Mouse (Mus musculus): ENCODE results near the gene Prdm11. TPM values are rescaled to one million over a fixed set of nuclear protein-coding genes. Genes with fewer than 3 reads are reported as not detected.

Gene Prdm11
- polyA plus RNA-seq, 1 experiment from 2014 or later, result 3.4 TPM

GRCm38 (mm10) chr2:93017151-93017550 lies 28.8 kb downstream of the Prdm11 start:
- Histone ChIP-seq H3K27me3 (ENCODE audit: low read depth, poor library complexity, severe bottlenecking) (peaks cover 10% of the 10 kb centered on the region; the same call in 1 of the 2 replicates), H3K27ac (no peak overlapping the region), H3K9me3 (replicated peaks) (no peaks in the 10 kb centered on the region), H3K4me3 (no peak overlapping the region), H3K4me1 (peaks cover 28% of the 10 kb centered on the region), H3K36me3 (peaks cover 14% of the 10 kb centered on the region)
- 96% methylated on average over 8 of the region's 8 CpGs for WGBS
- DNase-seq (ENCODE audit: low spot score), result no peak

- no peaks in the 10 kb centered on the region for H3K9me3 ChIP-seq (replicated peaks)
These were observed 30.9 kb downstream of the Prdm11 start for GRCm38 (mm10) chr2:93015041-93015440.

GRCm38 (mm10) chr2:93014093-93014937 lies 31.7 kb downstream of the Prdm11 start:
- Histone ChIP-seq H3K4me1 (peaks cover 28% of the 10 kb centered on the region), H3K27ac (peak overlapping the region; percentile 91), H3K9me3 (replicated peaks) (no peaks in the 10 kb centered on the region), H3K4me3 (peak overlapping the region; percentile 76), H3K36me3 (peaks cover 30% of the 10 kb centered on the region), H3K27me3 (ENCODE audit: low read depth, poor library complexity, severe bottlenecking) (peaks cover 10% of the 10 kb centered on the region; the same call in 1 of the 2 replicates)
- 5% methylated on average over 39 of the region's 50 CpGs for WGBS
- peak; percentile 73 for DNase-seq (ENCODE audit: low spot score)

More at GRCm38 (mm10) chr2:93015041-93015440, 30.9 kb downstream of the Prdm11 start:
- Histone ChIP-seq H3K36me3 (peaks cover 28% of the 10 kb centered on the region), H3K27ac (peak overlapping the region; percentile 91), H3K4me3 (peak overlapping the region; percentile 76), H3K4me1 (peaks cover 28% of the 10 kb centered on the region), H3K27me3 (ENCODE audit: low read depth, poor library complexity, severe bottlenecking) (peaks cover 10% of the 10 kb centered on the region; the same call in 1 of the 2 replicates)
- WGBS, result 2% methylated on average over 40 of the region's 40 CpGs
- DNase-seq (ENCODE audit: low spot score), result peak; percentile 68

- H3K4me3 ChIP-seq, result peak overlapping the region; percentile 76
- no peaks in the 10 kb centered on the region for H3K9me3 ChIP-seq (replicated peaks)
- H3K27me3 ChIP-seq (ENCODE audit: low read depth, poor library complexity, severe bottlenecking), result peaks cover 10% of the 10 kb centered on the region; the same call in 1 of the 2 replicates
- DNase-seq (ENCODE audit: low spot score), result no peak
- peaks cover 25% of the 10 kb centered on the region for H3K4me1 ChIP-seq
- H3K36me3 ChIP-seq, result peaks cover 38% of the 10 kb centered on the region
- H3K27ac ChIP-seq, result peak overlapping the region; percentile 91
- 45% methylated on average over 8 of the region's 8 CpGs for whole genome bisulfite sequencing
These were observed 32.4 kb downstream of the Prdm11 start for GRCm38 (mm10) chr2:93013415-93014092.

GRCm38 (mm10) chr2:93012976-93013375 lies 33.0 kb downstream of the Prdm11 start:
- Histone ChIP-seq H3K36me3 (peaks cover 43% of the 10 kb centered on the region), H3K4me3 (no peak overlapping the region), H3K4me1 (peaks cover 25% of the 10 kb centered on the region), H3K27ac (no peak overlapping the region), H3K9me3 (replicated peaks) (no peaks in the 10 kb centered on the region), H3K27me3 (ENCODE audit: low read depth, poor library complexity, severe bottlenecking) (peaks cover 10% of the 10 kb centered on the region; the same call in 1 of the 2 replicates)
- DNase-seq (ENCODE audit: low spot score), result no peak
- 92% methylated on average over 3 of the region's 3 CpGs for WGBS

GRCm38 (mm10) chr2:93011933-93012332 lies 34.0 kb downstream of the Prdm11 start:
- Histone ChIP-seq H3K27me3 (ENCODE audit: low read depth, poor library complexity, severe bottlenecking) (peaks cover 10% of the 10 kb centered on the region; the same call in 1 of the 2 replicates), H3K27ac (no peak overlapping the region), H3K9me3 (replicated peaks) (no peaks in the 10 kb centered on the region), H3K4me3 (no peak overlapping the region), H3K36me3 (peaks cover 45% of the 10 kb centered on the region), H3K4me1 (peaks cover 25% of the 10 kb centered on the region)
- WGBS, result 89% methylated on average over 9 of the region's 9 CpGs
- DNase-seq (ENCODE audit: low spot score), result no peak

GRCm38 (mm10) chr2:93011465-93011864 lies 34.5 kb downstream of the Prdm11 start:
- Histone ChIP-seq H3K9me3 (replicated peaks) (no peaks in the 10 kb centered on the region), H3K27me3 (ENCODE audit: low read depth, poor library complexity, severe bottlenecking) (peaks cover 10% of the 10 kb centered on the region; the same call in 1 of the 2 replicates), H3K4me3 (no peak overlapping the region), H3K4me1 (peaks cover 25% of the 10 kb centered on the region), H3K36me3 (peaks cover 45% of the 10 kb centered on the region), H3K27ac (no peak overlapping the region)
- no peak for DNase-seq (ENCODE audit: low spot score)
- WGBS, result 97% methylated on average over 5 of the region's 5 CpGs

- no peak for DNase-seq (ENCODE audit: low spot score)
- 88% methylated on average over 3 of the region's 3 CpGs for WGBS
- Histone ChIP-seq H3K4me3 (no peak overlapping the region), H3K27ac (no peak overlapping the region), H3K9me3 (replicated peaks) (no peaks in the 10 kb centered on the region), H3K4me1 (peaks cover 12% of the 10 kb centered on the region), H3K27me3 (ENCODE audit: low read depth, poor library complexity, severe bottlenecking) (no peaks in the 10 kb centered on the region), H3K36me3 (peaks cover 49% of the 10 kb centered on the region)
These were observed 37.8 kb downstream of the Prdm11 start for GRCm38 (mm10) chr2:93007967-93008685.

- 19% methylated on average over 4 of the region's 4 CpGs for WGBS
- Histone ChIP-seq H3K9me3 (replicated peaks) (no peaks in the 10 kb centered on the region), H3K4me1 (peaks cover 12% of the 10 kb centered on the region), H3K36me3 (peaks cover 38% of the 10 kb centered on the region), H3K4me3 (no peak overlapping the region), H3K27me3 (ENCODE audit: low read depth, poor library complexity, severe bottlenecking) (no peaks in the 10 kb centered on the region), H3K27ac (peak overlapping the region; percentile 8; the same call in 1 of the 2 replicates)
- peak; percentile 54 for DNase-seq (ENCODE audit: low spot score)
These were observed 40.9 kb downstream of the Prdm11 start for GRCm38 (mm10) chr2:93005028-93005427.

GRCm38 (mm10) chr2:92991976-92992375 lies 54.0 kb downstream of the Prdm11 start:
- peaks cover 51% of the 10 kb centered on the region for H3K36me3 ChIP-seq
- peaks cover 22% of the 10 kb centered on the region for H3K4me1 ChIP-seq
- WGBS, result 94% methylated on average over 5 of the region's 5 CpGs
- H3K9me3 ChIP-seq (replicated peaks), result no peaks in the 10 kb centered on the region
- no peak overlapping the region for H3K27ac ChIP-seq
- H3K4me3 ChIP-seq, result no peak overlapping the region
- DNase-seq (ENCODE audit: low spot score), result no peak
- no peaks in the 10 kb centered on the region for H3K27me3 ChIP-seq (ENCODE audit: low read depth, poor library complexity, severe bottlenecking)

GRCm38 (mm10) chr2:92989593-92989992 lies 56.4 kb downstream of the Prdm11 start:
- Histone ChIP-seq H3K9me3 (replicated peaks) (no peaks in the 10 kb centered on the region), H3K27me3 (ENCODE audit: low read depth, poor library complexity, severe bottlenecking) (no peaks in the 10 kb centered on the region), H3K36me3 (peaks cover 59% of the 10 kb centered on the region), H3K4me3 (no peak overlapping the region), H3K27ac (no peak overlapping the region), H3K4me1 (peaks cover 31% of the 10 kb centered on the region)
- WGBS, result 87% methylated on average over 9 of the region's 9 CpGs
- DNase-seq (ENCODE audit: low spot score), result no peak

GRCm38 (mm10) chr2:92987901-92988631 lies 57.9 kb downstream of the Prdm11 start:
- Histone ChIP-seq H3K4me1 (peaks cover 31% of the 10 kb centered on the region), H3K4me3 (peak overlapping the region; percentile 32), H3K36me3 (peaks cover 51% of the 10 kb centered on the region), H3K27me3 (ENCODE audit: low read depth, poor library complexity, severe bottlenecking) (no peaks in the 10 kb centered on the region), H3K27ac (peak overlapping the region; percentile 85), H3K9me3 (replicated peaks) (no peaks in the 10 kb centered on the region)
- DNase-seq (ENCODE audit: low spot score), result peak; percentile 72
- 17% methylated on average over 19 of the region's 19 CpGs for WGBS
